Mouse (Mus musculus): ENCODE results near the gene Ywhag.

Gene Ywhag

DNA sequence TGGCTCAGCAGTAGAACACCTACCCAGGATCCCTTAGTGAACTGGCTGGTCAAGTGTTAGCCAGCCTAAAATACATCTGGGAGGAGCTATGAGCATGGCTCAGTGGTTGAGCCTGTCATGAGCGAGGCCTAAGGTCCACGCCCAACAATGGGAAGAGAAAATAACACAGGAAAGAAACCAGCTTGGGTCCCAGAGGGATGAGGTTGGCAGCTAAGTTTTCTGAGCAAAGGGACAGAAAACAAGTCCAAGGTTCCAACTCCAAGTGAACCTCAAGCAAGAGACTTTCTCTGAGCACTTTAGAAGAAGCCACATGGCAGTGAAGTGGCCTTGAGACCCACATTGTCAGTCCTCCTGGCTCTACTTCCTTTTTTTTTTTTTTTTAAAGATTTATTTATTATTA is 17.2 kb upstream of the Ywhag start:
- no peak for DNase-seq (ENCODE audit: extremely low spot score, low spot score)

- no peak for DNase-seq (ENCODE audit: extremely low spot score, low spot score)
Measured at GRCm38 (mm10) chr5:135950710-135951412, 16.4 kb upstream of the Ywhag start.

- no peak for DNase-seq (ENCODE audit: extremely low spot score, low spot score)
Measured at GRCm38 (mm10) chr5:135946621-135947020, 12.2 kb upstream of the Ywhag start.

GRCm38 (mm10) chr5:135945916-135946408 is 11.5 kb upstream of the Ywhag start:
- DNase-seq (ENCODE audit: extremely low spot score, low spot score): no peak

DNA sequence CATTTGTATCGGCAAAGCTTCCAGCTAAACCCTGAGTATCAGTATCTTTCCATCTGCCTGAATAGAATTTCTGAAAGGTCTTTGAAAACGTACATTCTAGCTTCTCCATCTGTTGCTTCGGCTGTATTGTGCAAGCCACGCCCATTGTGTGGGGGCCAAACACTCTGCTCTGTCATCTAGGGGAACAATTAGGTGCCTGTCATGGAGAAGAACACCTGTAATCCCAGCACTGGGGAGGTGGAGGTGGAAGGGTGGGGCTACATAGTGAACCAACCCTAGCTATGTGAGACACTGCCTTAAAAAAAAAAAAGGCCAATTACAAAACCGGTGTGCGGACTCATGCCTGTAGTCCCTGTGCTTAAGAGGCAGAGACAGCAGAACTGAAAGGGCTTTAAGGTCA is 8.3 kb upstream of the Ywhag start:
- DNase-seq (ENCODE audit: extremely low spot score, low spot score): no peak

DNA sequence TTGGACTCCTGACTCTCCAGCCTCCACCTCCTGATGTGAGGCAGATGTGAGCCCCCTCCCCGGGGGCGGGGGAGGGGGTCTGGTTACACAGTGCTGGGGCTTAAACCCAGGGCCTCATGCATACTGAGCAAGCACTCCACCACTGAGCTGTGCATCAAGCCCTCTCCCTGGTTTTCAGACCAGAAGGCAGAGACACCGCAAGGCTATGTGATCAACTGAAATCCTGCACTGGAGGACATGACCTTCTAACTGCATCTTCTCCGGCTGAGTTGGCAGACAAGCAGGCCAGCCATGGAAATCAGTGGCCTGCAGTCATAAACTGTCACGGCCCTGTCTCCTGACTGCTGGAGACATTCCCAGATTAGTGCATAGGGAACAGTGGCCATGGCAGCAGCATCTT is 6.2 kb upstream of the Ywhag start:
- no peak for DNase-seq (ENCODE audit: extremely low spot score, low spot score)

- no peak for DNase-seq (ENCODE audit: extremely low spot score, low spot score)
Measured at GRCm38 (mm10) chr5:135935641-135936190, 1.3 kb upstream of the Ywhag start.

DNA sequence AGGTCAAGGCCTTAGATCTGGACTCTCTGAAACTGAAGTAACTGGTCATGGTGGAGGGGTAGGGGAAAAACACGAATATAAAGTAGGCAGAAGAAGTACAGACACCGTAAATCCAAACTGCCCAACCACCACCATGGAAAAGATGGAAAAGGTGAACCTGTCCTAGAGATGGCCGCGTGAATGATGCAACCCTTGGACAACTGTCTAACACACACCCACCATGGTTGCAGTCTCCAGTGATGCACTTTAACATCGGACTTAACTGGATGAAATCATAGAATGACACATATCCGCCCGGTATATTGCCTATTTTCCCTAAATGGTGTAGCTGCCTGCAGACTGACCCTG is 734 bp upstream of the Ywhag start:
- DNase-seq (ENCODE audit: extremely low spot score, low spot score): no peak

DNA sequence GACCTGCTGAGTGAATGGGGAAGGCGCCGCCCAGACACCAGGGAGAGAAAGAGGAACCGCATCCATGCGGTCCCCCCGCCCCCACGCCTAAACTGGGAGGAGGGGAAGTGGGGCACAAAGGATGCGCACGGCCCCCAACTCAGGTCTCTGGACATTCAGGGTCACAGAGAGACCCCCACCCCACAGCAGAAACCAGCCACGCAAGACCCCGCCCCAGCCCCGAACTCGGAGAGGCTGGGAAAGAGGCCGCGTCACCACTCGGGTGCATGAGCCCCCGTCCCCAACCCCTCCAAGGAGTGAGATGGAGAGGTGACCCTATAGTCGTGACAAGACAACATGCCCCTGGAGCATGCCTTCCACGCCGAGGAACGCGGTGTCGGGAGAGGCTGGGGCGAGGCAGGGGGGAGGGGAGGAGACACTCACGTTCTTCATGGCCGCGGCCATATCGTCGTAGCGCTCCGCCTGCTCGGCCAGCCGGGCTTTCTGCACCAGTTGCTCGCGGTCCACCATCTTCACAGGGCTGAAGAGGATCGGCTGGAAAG is 445 bp downstream of the Ywhag start:
- no peak for DNase-seq (ENCODE audit: extremely low spot score, low spot score)

DNA sequence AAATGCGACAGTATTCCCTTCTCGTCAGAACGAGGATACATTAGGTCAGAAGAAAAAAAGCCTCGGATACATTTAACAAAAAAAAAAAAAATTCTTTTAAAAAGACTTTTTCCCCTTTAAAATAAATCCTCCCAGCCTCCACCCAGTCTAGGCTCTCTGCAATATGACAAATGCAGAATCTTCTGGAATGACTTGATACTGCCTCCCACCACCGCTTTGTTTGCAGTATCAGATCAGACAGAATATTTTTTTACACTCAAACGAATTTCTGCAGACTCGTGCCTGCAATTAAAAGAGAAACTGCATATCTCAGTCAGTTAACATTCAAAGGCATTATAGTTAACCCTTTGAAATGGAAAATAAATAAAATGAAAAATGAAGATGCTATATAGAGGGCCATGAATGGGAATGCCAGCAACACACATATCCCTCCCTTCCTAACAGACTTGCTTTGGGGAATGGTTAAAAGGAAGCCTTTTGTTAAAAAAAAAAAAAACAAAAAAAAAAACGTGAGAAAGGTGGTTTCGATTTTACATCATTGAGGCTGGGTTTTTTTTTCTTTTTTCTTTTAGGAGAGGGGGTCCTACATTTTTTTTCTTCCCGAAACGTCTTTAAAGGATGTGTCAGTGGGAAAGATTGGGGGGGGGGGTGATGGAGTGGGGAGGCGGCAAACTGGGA is 1.1 kb downstream of the Ywhag start:
- no peak for DNase-seq (ENCODE audit: extremely low spot score, low spot score)

- DNase-seq (ENCODE audit: extremely low spot score, low spot score): no peak
Measured at GRCm38 (mm10) chr5:135932359-135932758, 2.1 kb downstream of the Ywhag start.

GRCm38 (mm10) chr5:135931526-135931925 is 2.9 kb downstream of the Ywhag start:
- DNase-seq (ENCODE audit: extremely low spot score, low spot score): no peak

- no peak for DNase-seq (ENCODE audit: extremely low spot score, low spot score)
Measured at GRCm38 (mm10) chr5:135929685-135930424, 4.6 kb downstream of the Ywhag start.

DNA sequence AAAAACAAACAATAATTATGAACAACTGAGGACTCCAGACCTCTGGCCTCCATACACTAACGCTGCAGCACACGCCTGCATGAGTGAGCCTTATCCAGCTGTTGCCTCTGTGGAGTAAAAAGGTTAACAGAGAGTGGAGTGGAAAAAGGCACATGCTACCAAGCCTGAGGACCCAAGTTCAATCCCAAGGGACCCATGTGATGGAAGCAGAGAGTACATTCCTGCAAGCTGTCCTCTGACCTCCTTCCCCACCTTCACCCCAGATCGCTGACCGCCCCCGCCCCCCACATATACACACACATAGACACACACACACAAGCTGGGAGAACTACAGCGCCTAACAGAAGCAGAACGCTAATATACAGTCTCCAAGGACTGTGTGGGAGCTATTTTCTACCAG is 10.5 kb downstream of the Ywhag start:
- DNase-seq (ENCODE audit: extremely low spot score, low spot score): no peak

DNA sequence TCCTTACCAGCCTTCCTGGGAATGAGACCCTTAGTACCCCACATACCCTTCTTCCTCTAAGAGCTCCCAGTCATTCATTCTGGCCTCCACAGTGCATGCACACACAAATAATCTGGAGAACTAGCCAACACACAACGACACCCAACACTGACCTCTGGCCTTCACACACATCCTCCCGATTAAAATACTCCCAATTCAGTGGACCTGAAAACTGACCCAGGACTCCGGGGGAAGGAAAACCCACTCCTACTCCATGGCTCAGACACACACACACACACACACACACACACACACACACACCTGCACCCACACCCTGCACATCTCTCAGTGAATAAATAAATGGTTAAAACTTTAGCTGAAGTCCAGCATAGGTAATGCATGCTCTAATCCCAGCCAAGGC is 14.5 kb downstream of the Ywhag start:
- DNase-seq (ENCODE audit: extremely low spot score, low spot score): no peak

DNA sequence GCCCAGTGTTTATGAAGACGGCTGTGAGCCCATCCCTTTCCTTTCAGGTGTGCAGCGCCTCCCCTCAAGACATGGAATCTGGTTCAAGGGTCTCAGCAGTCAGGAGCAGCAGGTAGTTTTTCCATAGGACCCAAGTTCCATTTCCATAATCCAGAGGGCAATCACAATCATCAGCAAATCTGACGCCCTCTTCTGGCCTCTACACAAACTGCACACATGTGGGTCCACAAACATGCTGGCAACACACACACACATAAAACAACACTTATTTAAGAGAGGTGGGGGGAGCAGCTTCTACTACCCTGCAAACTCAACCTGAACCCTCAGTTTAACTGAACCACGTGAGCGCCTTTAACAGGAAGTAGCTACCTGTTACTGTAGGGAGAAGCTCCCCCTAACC is 15.8 kb downstream of the Ywhag start:
- no peak for DNase-seq (ENCODE audit: extremely low spot score, low spot score)

GRCm38 (mm10) chr5:135918059-135918437 is 16.4 kb downstream of the Ywhag start:
- no peak for DNase-seq (ENCODE audit: extremely low spot score, low spot score)

GRCm38 (mm10) chr5:135917327-135918058 is 16.9 kb downstream of the Ywhag start:
- no peak for DNase-seq (ENCODE audit: extremely low spot score, low spot score)

DNA sequence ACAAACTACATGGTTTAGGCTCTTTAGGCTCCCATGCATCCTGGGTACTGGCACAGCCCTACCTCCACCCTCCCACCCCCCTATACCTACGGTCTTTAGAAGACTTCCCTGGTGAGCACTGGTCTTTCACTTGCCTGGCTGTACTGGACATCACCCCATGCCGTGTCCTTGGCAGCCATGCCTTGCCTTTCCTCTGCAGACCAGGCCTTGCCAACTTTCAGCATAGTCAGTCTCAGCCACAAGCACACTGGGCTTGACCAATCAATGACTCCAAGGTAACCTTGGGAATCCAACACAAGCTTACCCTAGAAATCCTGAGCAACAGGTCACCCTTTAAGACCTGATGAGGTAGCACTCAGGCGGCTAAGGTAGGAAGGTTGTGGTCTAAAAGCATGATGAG is 17.8 kb downstream of the Ywhag start:
- no peak for DNase-seq (ENCODE audit: extremely low spot score, low spot score)

DNA sequence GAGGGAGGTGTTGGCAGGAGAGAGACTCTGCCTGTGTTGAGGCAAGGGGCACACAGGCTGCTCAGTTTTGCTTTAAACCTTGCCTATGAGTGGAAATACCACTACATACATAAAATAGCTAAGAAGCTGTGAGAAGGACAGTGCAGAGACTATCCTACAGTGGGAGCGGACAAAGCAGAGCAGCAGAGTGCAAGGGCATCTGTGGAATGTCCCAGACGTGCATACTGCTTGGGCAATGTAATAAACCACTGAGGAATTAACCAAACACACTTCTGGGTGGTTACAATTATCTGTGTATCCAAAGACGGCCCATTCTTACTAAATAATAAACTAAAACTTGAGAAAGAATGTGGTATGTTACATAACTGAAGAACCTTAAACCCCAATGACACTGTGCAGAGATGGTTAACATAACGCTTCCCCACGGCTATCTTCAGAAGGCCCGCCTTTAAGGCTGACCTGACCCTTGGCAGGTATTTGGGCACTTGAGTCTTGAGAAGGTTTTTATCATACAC is 18.3 kb downstream of the Ywhag start:
- DNase-seq (ENCODE audit: extremely low spot score, low spot score): no peak

- DNase-seq (ENCODE audit: extremely low spot score, low spot score): no peak
Measured at GRCm38 (mm10) chr5:135914156-135914555, 20.3 kb downstream of the Ywhag start.

Data from neural tube, embryonic 10.5 days (tissue).